Mouse (Mus musculus): ENCODE measurements at regions not wholly inside any gene's neighbourhood (a gene's known extent, or its start where the extent isn't known, plus 50 kb on each side); places are given as distances from the start of the nearest gene placed in this dataset.
A peak's percentile ranks its signal among the peaks of the same experiment; 100 is the strongest.

- peak; percentile 35; the same call in 1 of the 2 replicates for ATAC-seq (replicated peaks; ENCODE audit: insufficient number of reproducible peaks, insufficient read depth, low FRiP score, low read depth)
- 30% methylated on average over 3 of the region's 3 CpGs for WGBS
- Histone ChIP-seq H3K4me3 (no peak overlapping the region), H3K9me3 (replicated peaks) (no peaks in the 10 kb centered on the region), H3K4me1 (replicated peaks) (peaks cover 14% of the 10 kb centered on the region), H3K27me3 (no peaks in the 10 kb centered on the region), H3K9ac (no peak overlapping the region), H3K27ac (no peak overlapping the region), H3K36me3 (no peaks in the 10 kb centered on the region), H3K4me2 (no peak overlapping the region)
Measured at GRCm38 (mm10) chr4:125882531-125882930, 141.8 kb upstream of the Csf3r start.

- 55% methylated on average over 4 of the region's 4 CpGs for WGBS
- Histone ChIP-seq H3K4me3 (no peak overlapping the region), H3K27me3 (no peaks in the 10 kb centered on the region), H3K9me3 (replicated peaks) (no peaks in the 10 kb centered on the region), H3K9ac (no peak overlapping the region), H3K4me1 (replicated peaks) (no peaks in the 10 kb centered on the region), H3K27ac (no peak overlapping the region), H3K4me2 (no peak overlapping the region), H3K36me3 (no peaks in the 10 kb centered on the region)
- no peak for ATAC-seq (replicated peaks; ENCODE audit: insufficient number of reproducible peaks, insufficient read depth, low FRiP score, low read depth)
Measured at GRCm38 (mm10) chr4:125890510-125890909, 133.8 kb upstream of the Csf3r start.

- H3K4me2 ChIP-seq: no peak overlapping the region
- no peaks in the 10 kb centered on the region for H3K36me3 ChIP-seq
- 68% methylated on average over 6 of the region's 6 CpGs for WGBS
Measured at GRCm38 (mm10) chr4:125893139-125893538, 131.2 kb upstream of the Csf3r start.

GRCm38 (mm10) chr4:125897707-125898106 is 126.6 kb upstream of the Csf3r start:
- Histone ChIP-seq H3K4me3 (no peak overlapping the region), H3K9ac (no peak overlapping the region), H3K9me3 (replicated peaks) (no peaks in the 10 kb centered on the region), H3K36me3 (no peaks in the 10 kb centered on the region), H3K4me1 (replicated peaks) (0 out of 2 replicates have a peak, but pooled peaks cover 9% of the 10 kb centered on the region), H3K27me3 (peaks cover 7% of the 10 kb centered on the region), H3K27ac (no peak overlapping the region), H3K4me2 (no peak overlapping the region)
- WGBS: 55% methylated on average over 2 of the region's 2 CpGs
- no peak for ATAC-seq (replicated peaks; ENCODE audit: insufficient number of reproducible peaks, insufficient read depth, low FRiP score, low read depth)

More at GRCm38 (mm10) chr4:125893139-125893538, 131.2 kb upstream of the Csf3r start:
- 0 out of 2 replicates have a peak, but pooled peaks cover 9% of the 10 kb centered on the region for H3K4me1 ChIP-seq (replicated peaks)
- H3K27ac ChIP-seq: no peak overlapping the region
- H3K4me3 ChIP-seq: no peak overlapping the region
- H3K9ac ChIP-seq: no peak overlapping the region
- no peaks in the 10 kb centered on the region for H3K9me3 ChIP-seq (replicated peaks)
- no peaks in the 10 kb centered on the region for H3K27me3 ChIP-seq
- ATAC-seq (replicated peaks; ENCODE audit: insufficient number of reproducible peaks, insufficient read depth, low FRiP score, low read depth): no peak

DNA sequence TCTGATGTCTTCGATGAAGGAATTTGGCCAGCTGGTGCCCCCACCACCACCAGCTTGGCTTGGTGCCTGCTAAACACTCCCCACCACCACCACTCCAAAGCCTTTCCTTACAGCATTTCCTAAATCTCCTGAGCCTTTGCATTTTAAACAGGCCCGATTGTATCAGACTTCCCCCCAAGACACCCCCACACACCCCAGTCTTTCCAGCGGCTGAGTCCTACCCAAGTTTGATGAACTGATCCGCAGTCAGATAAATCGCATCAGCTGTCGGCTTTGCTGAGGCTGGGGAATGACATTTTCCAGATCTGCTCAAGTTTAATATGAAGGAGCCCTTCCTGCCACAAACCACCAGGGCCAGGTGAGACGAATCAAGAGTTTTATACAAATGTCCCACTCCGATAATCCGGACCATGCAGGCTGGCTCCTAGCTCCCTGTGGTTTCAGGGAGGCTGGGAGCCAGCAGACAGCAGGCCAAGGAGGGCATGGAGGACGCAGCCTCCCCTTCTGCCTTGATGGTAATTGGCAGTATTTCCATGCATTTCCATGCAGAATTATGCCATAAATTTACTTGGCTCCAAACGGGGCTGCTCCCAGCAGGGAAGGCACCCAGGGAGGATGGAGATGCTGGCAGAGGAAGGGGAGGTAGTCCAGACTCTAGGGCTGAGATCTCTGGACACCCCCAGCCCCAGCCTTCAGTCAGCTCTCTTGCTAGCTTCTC is 125.6 kb upstream of the Csf3r start:
- Histone ChIP-seq H3K9ac (no peak overlapping the region), H3K36me3 (no peaks in the 10 kb centered on the region), H3K4me1 (replicated peaks) (0 out of 2 replicates have a peak, but pooled peaks cover 9% of the 10 kb centered on the region), H3K27ac (no peak overlapping the region), H3K9me3 (replicated peaks) (no peaks in the 10 kb centered on the region), H3K4me2 (no peak overlapping the region), H3K4me3 (no peak overlapping the region), H3K27me3 (peaks cover 7% of the 10 kb centered on the region)
- ATAC-seq (replicated peaks; ENCODE audit: insufficient number of reproducible peaks, insufficient read depth, low FRiP score, low read depth): no peak
- WGBS: 46% methylated on average over 11 of the region's 11 CpGs

DNA sequence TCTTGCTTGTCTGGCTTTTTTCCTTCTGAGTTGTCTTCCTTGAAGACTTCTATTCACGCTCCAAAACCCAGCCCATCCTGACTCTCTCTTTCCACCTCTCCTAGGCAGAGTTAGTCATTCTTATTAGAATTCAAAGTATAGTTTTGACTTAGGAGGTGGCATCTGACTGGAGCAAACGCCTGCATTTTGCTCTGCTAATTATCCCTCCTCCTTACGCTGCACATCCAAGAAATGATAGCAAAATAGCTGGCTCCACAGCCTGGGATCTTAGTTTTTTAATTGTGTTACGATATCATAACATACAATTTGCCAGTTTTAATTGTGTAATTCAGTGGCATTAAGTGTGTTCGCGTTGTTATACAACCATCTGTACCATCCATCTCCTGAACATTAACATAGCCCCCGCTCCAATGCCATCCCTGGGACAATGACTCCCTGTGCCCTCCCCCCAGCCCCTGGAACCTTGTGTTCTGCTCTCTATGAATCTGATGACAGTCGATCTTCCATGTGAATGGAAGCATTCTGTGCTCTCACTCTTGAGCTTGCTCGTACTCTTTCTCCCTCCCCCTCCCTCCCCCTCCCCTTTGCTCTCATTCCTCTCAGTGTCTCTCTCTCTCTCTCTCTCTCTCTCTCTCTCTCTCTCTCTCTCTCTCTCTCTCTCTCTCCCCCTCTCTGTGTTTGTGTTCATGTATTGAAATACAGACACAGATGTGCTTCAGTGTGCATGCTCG is 122.6 kb upstream of the Csf3r start:
- Histone ChIP-seq H3K36me3 (no peaks in the 10 kb centered on the region), H3K4me2 (no peak overlapping the region), H3K4me3 (no peak overlapping the region), H3K27me3 (peaks cover 7% of the 10 kb centered on the region), H3K9me3 (replicated peaks) (no peaks in the 10 kb centered on the region), H3K9ac (no peak overlapping the region), H3K27ac (no peak overlapping the region), H3K4me1 (replicated peaks) (0 out of 2 replicates have a peak, but pooled peaks cover 9% of the 10 kb centered on the region)
- ATAC-seq (replicated peaks; ENCODE audit: insufficient number of reproducible peaks, insufficient read depth, low FRiP score, low read depth): no peak
- 66% methylated on average over 10 of the region's 10 CpGs for WGBS

DNA sequence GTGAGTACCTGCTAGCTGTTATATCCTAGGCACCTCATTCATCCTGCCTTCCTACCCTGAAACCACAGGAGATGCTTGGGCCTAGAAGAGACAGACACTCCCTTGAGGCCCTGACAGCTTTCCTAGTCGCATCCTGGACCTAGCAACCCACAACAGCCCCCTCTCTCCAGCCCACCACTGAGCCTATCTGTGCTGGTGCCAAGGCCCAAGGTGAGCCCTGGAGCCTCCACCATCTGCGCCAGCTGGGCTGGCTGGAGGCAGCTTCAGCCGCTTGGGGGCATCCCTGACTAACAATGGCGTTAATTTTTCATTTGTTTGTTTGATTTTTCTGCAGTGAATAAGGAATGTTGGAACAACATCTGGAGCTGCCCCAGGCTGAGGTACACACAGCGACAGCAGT is 118.1 kb upstream of the Csf3r start:
- Histone ChIP-seq H3K36me3 (no peaks in the 10 kb centered on the region), H3K9me3 (replicated peaks) (no peaks in the 10 kb centered on the region), H3K27me3 (peaks cover 15% of the 10 kb centered on the region), H3K27ac (no peak overlapping the region), H3K9ac (no peak overlapping the region), H3K4me2 (no peak overlapping the region), H3K4me3 (no peak overlapping the region), H3K4me1 (replicated peaks) (no peaks in the 10 kb centered on the region)
- 73% methylated on average over 5 of the region's 5 CpGs for WGBS
- ATAC-seq (replicated peaks; ENCODE audit: insufficient number of reproducible peaks, insufficient read depth, low FRiP score, low read depth): no peak

- H3K27me3 ChIP-seq: peaks cover 38% of the 10 kb centered on the region
- no peak overlapping the region for H3K27ac ChIP-seq
- ATAC-seq (replicated peaks; ENCODE audit: insufficient number of reproducible peaks, insufficient read depth, low FRiP score, low read depth): no peak
- H3K4me3 ChIP-seq: no peak overlapping the region
- H3K4me1 ChIP-seq (replicated peaks): no peaks in the 10 kb centered on the region
- H3K9me3 ChIP-seq (replicated peaks): no peaks in the 10 kb centered on the region
- no peak overlapping the region for H3K9ac ChIP-seq
- 81% methylated on average over 8 of the region's 8 CpGs for WGBS
- H3K4me2 ChIP-seq: no peak overlapping the region
- no peaks in the 10 kb centered on the region for H3K36me3 ChIP-seq
Measured at GRCm38 (mm10) chr4:125908901-125909300, 115.4 kb upstream of the Csf3r start.

DNA sequence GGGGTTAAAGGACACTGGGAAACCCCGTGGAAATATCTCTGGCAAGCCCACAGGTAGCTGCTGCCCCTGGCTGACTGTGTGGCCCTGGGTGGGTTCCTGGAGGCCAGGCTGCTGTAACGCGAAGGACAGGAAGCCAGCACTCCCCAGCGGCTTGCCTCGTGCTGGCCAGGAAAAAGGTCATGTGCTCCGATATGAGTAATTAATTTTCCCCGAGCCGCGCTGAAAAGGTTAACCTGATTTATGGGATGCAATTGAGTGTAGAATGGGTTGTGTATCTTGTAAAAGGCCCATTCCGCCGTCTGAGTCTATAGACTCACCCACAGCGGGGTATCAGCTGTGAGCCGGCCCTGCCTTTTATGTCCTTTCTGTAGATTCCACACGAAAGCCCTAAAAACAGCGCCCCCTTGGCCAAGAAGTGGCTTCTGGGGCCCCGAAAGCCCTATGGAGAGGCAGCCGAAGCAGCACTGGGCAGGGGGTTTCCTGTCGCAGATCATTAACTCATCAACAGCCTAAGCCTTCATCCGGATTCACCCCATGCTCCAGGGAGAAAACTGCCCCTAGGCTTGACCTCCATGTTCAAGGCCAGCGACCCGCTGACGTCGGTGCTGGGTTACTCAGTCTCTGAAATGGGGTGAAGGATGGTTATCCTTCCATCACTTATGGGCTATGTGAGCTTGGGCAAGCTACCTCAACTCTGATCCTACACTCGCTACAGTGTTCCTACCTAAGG is 112.6 kb upstream of the Csf3r start:
- Histone ChIP-seq H3K36me3 (no peaks in the 10 kb centered on the region), H3K4me3 (no peak overlapping the region), H3K27ac (no peak overlapping the region), H3K27me3 (peaks cover 43% of the 10 kb centered on the region), H3K9ac (no peak overlapping the region), H3K4me2 (no peak overlapping the region), H3K9me3 (replicated peaks) (no peaks in the 10 kb centered on the region), H3K4me1 (replicated peaks) (no peaks in the 10 kb centered on the region)
- WGBS: 21% methylated on average over 24 of the region's 24 CpGs
- no peak for ATAC-seq (replicated peaks; ENCODE audit: insufficient number of reproducible peaks, insufficient read depth, low FRiP score, low read depth)

GRCm38 (mm10) chr4:125912444-125913049 is 111.8 kb upstream of the Csf3r start:
- Histone ChIP-seq H3K9me3 (replicated peaks) (no peaks in the 10 kb centered on the region), H3K27ac (no peak overlapping the region), H3K9ac (no peak overlapping the region), H3K36me3 (no peaks in the 10 kb centered on the region), H3K4me2 (no peak overlapping the region), H3K27me3 (peaks cover 50% of the 10 kb centered on the region), H3K4me3 (no peak overlapping the region), H3K4me1 (replicated peaks) (no peaks in the 10 kb centered on the region)
- no peak for ATAC-seq (replicated peaks; ENCODE audit: insufficient number of reproducible peaks, insufficient read depth, low FRiP score, low read depth)
- 27% methylated on average over 8 of the region's 8 CpGs for WGBS

GRCm38 (mm10) chr4:125915166-125915565 is 109.2 kb upstream of the Csf3r start:
- ATAC-seq (replicated peaks; ENCODE audit: insufficient number of reproducible peaks, insufficient read depth, low FRiP score, low read depth): no peak
- no peak overlapping the region for H3K4me2 ChIP-seq
- no peaks in the 10 kb centered on the region for H3K4me1 ChIP-seq (replicated peaks)
- H3K4me3 ChIP-seq: no peak overlapping the region
- H3K36me3 ChIP-seq: no peaks in the 10 kb centered on the region
- H3K9ac ChIP-seq: no peak overlapping the region
- H3K27me3 ChIP-seq: peaks cover 44% of the 10 kb centered on the region
- H3K9me3 ChIP-seq (replicated peaks): no peaks in the 10 kb centered on the region
- no peak overlapping the region for H3K27ac ChIP-seq
- WGBS: 34% methylated on average over 8 of the region's 8 CpGs

Data from heart, embryonic 15.5 days (tissue).